Mouse (Mus musculus): ENCODE data around the gene Dip2c. TPM values are rescaled to one million over a fixed set of nuclear protein-coding genes. Genes with fewer than 3 reads are reported as not detected.

Gene Dip2c
- polyA plus RNA-seq, 1 experiment from 2014 or later = 13.8 TPM

DNA sequence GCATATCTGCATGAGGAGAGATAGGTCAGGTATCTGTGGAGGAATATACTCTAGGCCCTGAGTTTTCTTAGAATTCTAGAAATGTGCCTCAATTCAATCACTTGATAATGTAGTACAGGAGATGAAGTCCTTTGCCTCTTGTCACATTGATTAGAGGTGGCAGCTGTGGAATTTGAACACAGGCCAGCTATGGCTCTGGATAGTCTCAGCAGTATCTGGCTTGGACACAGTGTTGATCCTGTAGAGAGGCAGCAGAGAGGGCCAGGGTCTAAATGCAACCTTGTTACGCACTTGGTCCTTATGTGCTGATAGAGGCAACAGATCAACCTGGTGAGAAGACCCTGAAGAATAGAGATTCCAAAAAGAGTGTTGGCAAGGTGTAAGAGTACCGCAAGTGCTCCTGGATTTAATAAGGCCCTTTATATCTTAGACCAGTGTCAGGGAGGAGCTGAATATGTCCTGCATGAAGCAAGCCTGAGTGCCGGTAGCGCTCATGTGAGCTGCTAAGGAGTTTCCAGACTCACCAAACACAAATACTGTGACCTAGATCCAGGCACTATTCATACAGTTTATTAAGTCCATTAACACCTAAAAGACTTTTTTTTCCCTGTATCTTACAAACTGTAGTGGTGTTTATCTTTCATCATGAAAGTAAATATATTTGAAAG is 170.3 kb downstream of the Dip2c start:
- no peak overlapping the region for H3K4me2 ChIP-seq (ENCODE audit: low read length)
- no peaks in the 10 kb centered on the region for H3K4me1 ChIP-seq (ENCODE audit: control insufficient read depth, insufficient read depth, low read length)
- H3K27me3 ChIP-seq (ENCODE audit: control insufficient read depth, insufficient read depth, low read depth, low read length) = no peaks in the 10 kb centered on the region
- 97% methylated on average over 4 of the region's 4 CpGs for WGBS
- no peak overlapping the region for H3K9ac ChIP-seq (ENCODE audit: low read depth, low read length)
- no peak overlapping the region for H3K27ac ChIP-seq (ENCODE audit: low read length)
- H3K4me3 ChIP-seq (ENCODE audit: low read depth, low read length) = no peak overlapping the region
- H3K9me3 ChIP-seq (replicated peaks; ENCODE audit: control insufficient read depth, low read length, poor library complexity, severe bottlenecking) = no peaks in the 10 kb centered on the region
- no peak for ATAC-seq
- H3K36me3 ChIP-seq (ENCODE audit: control insufficient read depth, insufficient read depth, low read length) = no peaks in the 10 kb centered on the region

DNA sequence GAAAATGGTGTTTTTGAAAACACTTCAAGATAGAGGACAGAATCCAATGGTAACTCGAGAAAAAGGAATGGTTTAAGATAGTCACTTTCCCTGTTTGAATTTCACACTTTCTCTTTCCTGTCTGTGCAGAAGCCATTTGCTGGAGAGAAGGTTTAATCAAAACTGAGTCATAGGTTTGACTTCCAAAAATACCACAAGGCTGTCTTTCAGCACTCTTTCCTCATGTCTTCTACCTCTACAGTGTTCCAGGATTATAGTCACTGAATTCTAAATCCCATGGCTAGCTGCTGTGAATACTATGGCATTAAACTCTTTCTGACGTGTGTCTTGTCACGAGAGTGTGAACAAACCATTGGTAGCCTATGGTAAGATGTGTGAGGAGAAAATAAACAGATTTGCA is 173.9 kb downstream of the Dip2c start:
- no peaks in the 10 kb centered on the region for H3K9me3 ChIP-seq (replicated peaks; ENCODE audit: control insufficient read depth, low read length, poor library complexity, severe bottlenecking)
- H3K27ac ChIP-seq (ENCODE audit: low read length) = no peak overlapping the region
- no peak overlapping the region for H3K4me2 ChIP-seq (ENCODE audit: low read length)
- 80% methylated on average over 3 of the region's 3 CpGs for WGBS
- H3K27me3 ChIP-seq (ENCODE audit: control insufficient read depth, insufficient read depth, low read depth, low read length) = no peaks in the 10 kb centered on the region
- H3K36me3 ChIP-seq (ENCODE audit: control insufficient read depth, insufficient read depth, low read length) = no peaks in the 10 kb centered on the region
- ATAC-seq = no peak
- no peak overlapping the region for H3K4me3 ChIP-seq (ENCODE audit: low read depth, low read length)
- H3K9ac ChIP-seq (ENCODE audit: low read depth, low read length) = no peak overlapping the region
- H3K4me1 ChIP-seq (ENCODE audit: control insufficient read depth, insufficient read depth, low read length) = peaks cover 4% of the 10 kb centered on the region; the same call in 1 of the 2 replicates

- no peak for ATAC-seq
- Histone ChIP-seq H3K4me3 (ENCODE audit: low read depth, low read length) (no peak overlapping the region), H3K4me1 (ENCODE audit: control insufficient read depth, insufficient read depth, low read length) (peaks cover 4% of the 10 kb centered on the region; the same call in 1 of the 2 replicates), H3K9ac (ENCODE audit: low read depth, low read length) (no peak overlapping the region), H3K9me3 (replicated peaks; ENCODE audit: control insufficient read depth, low read length, poor library complexity, severe bottlenecking) (no peaks in the 10 kb centered on the region), H3K4me2 (ENCODE audit: low read length) (no peak overlapping the region), H3K27me3 (ENCODE audit: control insufficient read depth, insufficient read depth, low read depth, low read length) (no peaks in the 10 kb centered on the region), H3K36me3 (ENCODE audit: control insufficient read depth, insufficient read depth, low read length) (no peaks in the 10 kb centered on the region), H3K27ac (ENCODE audit: low read length) (no peak overlapping the region)
- 71% methylated on average over 3 of the region's 3 CpGs for WGBS
Observed at GRCm38 (mm10) chr13:9451952-9452351, 175.6 kb downstream of the Dip2c start.

DNA sequence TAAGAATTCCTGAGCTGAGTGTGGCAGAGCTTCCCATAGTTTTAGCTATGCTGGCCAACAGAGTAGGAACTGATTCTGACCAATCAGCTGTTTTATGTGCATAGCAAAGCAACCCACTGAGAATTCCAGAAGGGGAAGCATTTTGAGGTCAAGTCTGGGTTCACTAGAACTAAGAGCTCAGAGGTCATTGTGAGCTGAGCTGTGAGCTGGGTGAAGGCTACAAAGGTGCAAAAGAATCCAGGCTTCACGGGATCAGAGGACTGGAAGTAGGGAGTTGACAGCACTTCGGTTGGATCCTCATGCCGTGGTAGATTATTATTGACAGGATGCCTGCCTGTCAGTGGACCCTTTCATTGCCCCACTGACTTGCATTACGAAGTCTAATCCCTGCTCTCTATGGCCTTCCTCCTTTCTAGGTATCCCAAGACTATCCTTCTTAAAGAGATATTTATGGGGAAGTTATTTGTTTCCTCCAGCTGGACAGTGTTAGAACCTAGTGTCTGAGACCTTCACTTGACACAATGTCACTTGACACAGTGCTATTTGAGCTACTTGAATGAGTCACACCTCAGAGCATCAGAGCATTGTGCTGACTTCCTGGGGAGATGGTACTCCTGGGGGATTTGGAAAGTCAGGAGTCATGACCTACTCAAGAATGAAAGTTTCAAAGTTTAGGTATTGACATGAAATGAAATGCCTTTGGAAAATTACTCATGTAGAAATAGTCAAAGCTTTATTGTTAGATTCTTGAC is 178.3 kb downstream of the Dip2c start:
- Histone ChIP-seq H3K4me1 (ENCODE audit: control insufficient read depth, insufficient read depth, low read length) (peaks cover 4% of the 10 kb centered on the region; the same call in 1 of the 2 replicates), H3K9ac (ENCODE audit: low read depth, low read length) (no peak overlapping the region), H3K27me3 (ENCODE audit: control insufficient read depth, insufficient read depth, low read depth, low read length) (no peaks in the 10 kb centered on the region), H3K4me2 (ENCODE audit: low read length) (no peak overlapping the region), H3K27ac (ENCODE audit: low read length) (no peak overlapping the region), H3K9me3 (replicated peaks; ENCODE audit: control insufficient read depth, low read length, poor library complexity, severe bottlenecking) (no peaks in the 10 kb centered on the region), H3K36me3 (ENCODE audit: control insufficient read depth, insufficient read depth, low read length) (no peaks in the 10 kb centered on the region), H3K4me3 (ENCODE audit: low read depth, low read length) (no peak overlapping the region)
- no peak for ATAC-seq
- WGBS = 36% methylated on average over 4 of the region's 4 CpGs

DNA sequence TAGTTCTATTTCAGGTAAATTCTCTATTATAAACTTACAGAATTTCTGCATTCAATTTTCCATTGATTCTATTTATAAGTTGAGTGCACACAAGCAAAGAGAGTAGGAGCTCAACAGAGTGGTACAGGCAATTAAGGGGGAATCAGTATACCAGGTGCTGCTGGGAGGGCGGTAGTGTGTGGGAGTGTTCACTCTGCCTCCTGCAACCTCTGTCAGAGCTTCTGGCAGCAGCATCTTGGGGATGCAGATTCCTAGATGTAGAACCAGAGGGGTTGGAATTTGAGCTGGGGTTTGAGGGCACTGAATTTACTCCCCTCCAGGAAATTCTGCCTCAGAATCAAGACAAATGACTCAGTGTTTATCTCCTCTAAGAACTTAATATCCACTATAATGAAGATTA is 179.7 kb downstream of the Dip2c start:
- H3K4me3 ChIP-seq (ENCODE audit: low read depth, low read length) = no peak overlapping the region
- no peak overlapping the region for H3K4me2 ChIP-seq (ENCODE audit: low read length)
- no peaks in the 10 kb centered on the region for H3K27me3 ChIP-seq (ENCODE audit: control insufficient read depth, insufficient read depth, low read depth, low read length)
- no peak overlapping the region for H3K27ac ChIP-seq (ENCODE audit: low read length)
- no peaks in the 10 kb centered on the region for H3K9me3 ChIP-seq (replicated peaks; ENCODE audit: control insufficient read depth, low read length, poor library complexity, severe bottlenecking)
- H3K36me3 ChIP-seq (ENCODE audit: control insufficient read depth, insufficient read depth, low read length) = no peaks in the 10 kb centered on the region
- 61% methylated on average over 1 of the region's 1 CpGs for WGBS
- H3K4me1 ChIP-seq (ENCODE audit: control insufficient read depth, insufficient read depth, low read length) = peaks cover 4% of the 10 kb centered on the region; the same call in 1 of the 2 replicates
- no peak for ATAC-seq
- H3K9ac ChIP-seq (ENCODE audit: low read depth, low read length) = no peak overlapping the region

DNA sequence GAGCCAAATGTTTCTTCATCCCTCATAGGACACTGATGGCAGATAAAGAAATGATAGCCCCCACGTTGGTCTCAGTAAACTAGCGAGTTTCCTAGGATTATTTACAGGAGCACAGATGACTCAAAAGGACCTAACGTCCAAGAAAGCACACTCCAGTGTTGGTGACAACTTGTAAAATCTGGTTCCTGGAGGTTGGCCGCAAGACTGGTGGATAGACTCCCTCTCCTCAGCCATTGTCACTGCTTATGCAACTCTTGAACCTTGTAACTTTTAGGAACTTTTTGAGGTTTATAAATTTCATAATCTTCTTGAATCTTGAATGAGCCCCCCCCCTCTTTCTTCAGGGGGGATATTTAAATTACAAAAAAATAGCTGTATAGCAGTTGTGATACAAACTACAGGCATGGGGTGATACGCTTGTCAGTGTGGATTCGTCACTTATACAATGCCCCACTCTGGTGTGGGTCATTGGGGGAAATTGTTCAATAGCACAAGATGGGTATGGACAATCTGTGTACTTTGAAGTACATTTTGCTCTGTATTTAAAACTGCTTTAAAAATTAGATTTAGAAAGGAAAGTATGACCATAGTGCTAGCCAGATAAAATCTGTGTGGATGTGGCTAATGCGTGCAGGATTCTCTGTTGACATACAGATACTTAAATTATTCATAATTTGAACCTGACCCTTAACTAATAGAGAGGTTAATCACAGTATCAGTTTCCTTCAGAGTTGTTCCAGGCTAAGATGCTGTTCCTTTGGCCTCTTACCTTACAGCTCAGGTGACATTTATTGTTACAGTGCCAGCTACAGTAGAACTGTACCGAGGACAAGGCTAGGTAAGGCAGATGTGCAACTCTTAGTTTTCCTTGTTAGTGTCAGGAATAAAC is 181.3 kb downstream of the Dip2c start:
- Histone ChIP-seq H3K27me3 (ENCODE audit: control insufficient read depth, insufficient read depth, low read depth, low read length) (no peaks in the 10 kb centered on the region), H3K4me1 (ENCODE audit: control insufficient read depth, insufficient read depth, low read length) (no peaks in the 10 kb centered on the region), H3K4me3 (ENCODE audit: low read depth, low read length) (no peak overlapping the region), H3K27ac (ENCODE audit: low read length) (no peak overlapping the region), H3K36me3 (ENCODE audit: control insufficient read depth, insufficient read depth, low read length) (no peaks in the 10 kb centered on the region), H3K4me2 (ENCODE audit: low read length) (no peak overlapping the region), H3K9ac (ENCODE audit: low read depth, low read length) (no peak overlapping the region), H3K9me3 (replicated peaks; ENCODE audit: control insufficient read depth, low read length, poor library complexity, severe bottlenecking) (no peaks in the 10 kb centered on the region)
- 51% methylated on average over 8 of the region's 8 CpGs for WGBS
- no peak for ATAC-seq

- H3K4me1 ChIP-seq (ENCODE audit: control insufficient read depth, insufficient read depth, low read length) = no peaks in the 10 kb centered on the region
- no peaks in the 10 kb centered on the region for H3K36me3 ChIP-seq (ENCODE audit: control insufficient read depth, insufficient read depth, low read length)
- ATAC-seq = no peak
- WGBS = 76% methylated on average over 3 of the region's 3 CpGs
- no peak overlapping the region for H3K9ac ChIP-seq (ENCODE audit: low read depth, low read length)
- H3K4me3 ChIP-seq (ENCODE audit: low read depth, low read length) = no peak overlapping the region
- H3K27me3 ChIP-seq (ENCODE audit: control insufficient read depth, insufficient read depth, low read depth, low read length) = no peaks in the 10 kb centered on the region
- H3K27ac ChIP-seq (ENCODE audit: low read length) = no peak overlapping the region
- H3K9me3 ChIP-seq (replicated peaks; ENCODE audit: control insufficient read depth, low read length, poor library complexity, severe bottlenecking) = no peaks in the 10 kb centered on the region
- H3K4me2 ChIP-seq (ENCODE audit: low read length) = no peak overlapping the region
Observed at GRCm38 (mm10) chr13:9464457-9464856, 188.1 kb downstream of the Dip2c start.

DNA sequence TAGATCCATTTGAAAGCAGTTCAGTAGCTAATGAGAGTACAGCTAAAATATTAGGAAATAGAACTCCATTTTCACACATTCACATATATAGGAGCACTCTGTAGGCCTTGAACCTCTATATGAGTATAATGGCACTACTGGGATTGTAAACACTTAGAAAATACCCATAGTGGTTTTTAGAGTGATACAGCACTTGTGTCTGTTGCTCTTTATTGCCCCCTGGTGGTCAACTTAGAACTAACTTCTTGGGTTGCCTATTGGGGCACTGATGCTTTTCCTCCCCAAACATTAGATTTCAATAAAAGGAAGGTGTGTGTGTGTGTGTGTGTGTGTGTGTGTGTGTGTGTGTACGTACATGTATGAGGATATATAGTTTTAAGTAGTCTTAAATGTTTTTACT is 190.9 kb downstream of the Dip2c start:
- Histone ChIP-seq H3K9ac (ENCODE audit: low read depth, low read length) (no peak overlapping the region), H3K27me3 (ENCODE audit: control insufficient read depth, insufficient read depth, low read depth, low read length) (no peaks in the 10 kb centered on the region), H3K36me3 (ENCODE audit: control insufficient read depth, insufficient read depth, low read length) (no peaks in the 10 kb centered on the region), H3K4me1 (ENCODE audit: control insufficient read depth, insufficient read depth, low read length) (no peaks in the 10 kb centered on the region), H3K4me2 (ENCODE audit: low read length) (no peak overlapping the region), H3K9me3 (replicated peaks; ENCODE audit: control insufficient read depth, low read length, poor library complexity, severe bottlenecking) (no peaks in the 10 kb centered on the region), H3K4me3 (ENCODE audit: low read depth, low read length) (no peak overlapping the region), H3K27ac (ENCODE audit: low read length) (no peak overlapping the region)
- ATAC-seq = no peak
- 52% methylated on average over 1 of the region's 1 CpGs for WGBS
